Mouse (Mus musculus) bone marrow, adult 2 months (tissue): ENCODE results near the gene 1700016K19Rik.

Experiments used
- CTCF ChIP-seq: fragments of 200-500 bp; IDR thresholded peaks from 2 replicates; pipeline ENCODE4 v1.5.1; 2011; ENCODE audit warnings: low read length, control low read depth; ENCODE audit not compliant: control insufficient read depth, insufficient read depth
- POLR2A ChIP-seq: fragments of 200-500 bp; IDR thresholded peaks from 2 replicates; pipeline ENCODE4 v1.6.1; 2011; ENCODE audit warnings: low read depth, mild to moderate bottlenecking, control low read depth, low read length, borderline replicate concordance; ENCODE audit not compliant: control insufficient read depth

- no peak for TF ChIP-seq POLR2A
- peak; percentile 61 for TF ChIP-seq CTCF
Observed at GRCm38 (mm10) chr11:75973988-75974387, 25.7 kb upstream of the 1700016K19Rik start.
